Mouse (Mus musculus): ENCODE results near the gene Clasp2. TPM values are rescaled to one million over a fixed set of nuclear protein-coding genes. Genes with fewer than 3 reads are reported as not detected.
"Not testable (repeated sequence)": the region's sequence is repeated elsewhere in the genome, so short reads cannot be mapped to it uniquely, and the experiment has no call there.

Clasp2 gene
- total RNA-seq, 2 experiments from 2014 or later, result 52.3 to 58.3 TPM

DNA sequence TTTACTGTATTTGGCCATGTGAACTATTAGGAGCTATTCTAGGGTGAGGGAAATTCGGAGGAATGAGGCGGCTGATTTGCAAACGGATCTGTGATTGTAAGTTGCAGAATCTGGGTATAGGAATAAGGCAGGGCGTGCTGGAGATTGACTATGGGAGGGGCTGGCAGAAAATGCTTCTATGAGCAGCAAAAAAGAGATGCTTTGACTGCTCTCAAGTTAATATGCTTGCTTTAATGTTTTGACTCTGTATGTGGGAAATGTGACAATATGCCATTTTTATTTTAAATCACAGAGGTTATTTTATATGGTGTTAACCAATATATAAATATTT, 71.4 kb downstream of the Clasp2 start:
- DNase-seq (ENCODE audit: low spot score in 2 of 2), result no peak

DNA sequence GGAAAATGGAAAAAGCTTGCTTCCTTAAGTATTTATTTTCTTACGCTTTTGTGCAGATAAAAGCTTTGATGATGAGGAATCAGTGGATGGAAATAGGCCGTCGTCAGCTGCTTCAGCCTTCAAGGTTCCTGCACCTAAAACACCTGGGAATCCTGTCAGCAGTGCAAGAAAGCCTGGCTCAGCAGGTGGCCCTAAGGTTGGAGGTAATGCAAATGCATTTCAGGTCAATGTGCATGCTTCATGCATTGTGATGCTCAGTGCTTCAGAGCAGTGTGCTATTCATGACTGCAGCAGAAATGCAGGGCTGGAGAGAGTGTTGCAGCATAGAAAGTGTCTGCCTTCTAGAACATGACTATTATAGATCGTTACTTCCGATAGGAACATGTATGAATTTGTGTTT, 71.8 kb downstream of the Clasp2 start:
- no peak for DNase-seq (ENCODE audit: low spot score in 2 of 2)

DNA sequence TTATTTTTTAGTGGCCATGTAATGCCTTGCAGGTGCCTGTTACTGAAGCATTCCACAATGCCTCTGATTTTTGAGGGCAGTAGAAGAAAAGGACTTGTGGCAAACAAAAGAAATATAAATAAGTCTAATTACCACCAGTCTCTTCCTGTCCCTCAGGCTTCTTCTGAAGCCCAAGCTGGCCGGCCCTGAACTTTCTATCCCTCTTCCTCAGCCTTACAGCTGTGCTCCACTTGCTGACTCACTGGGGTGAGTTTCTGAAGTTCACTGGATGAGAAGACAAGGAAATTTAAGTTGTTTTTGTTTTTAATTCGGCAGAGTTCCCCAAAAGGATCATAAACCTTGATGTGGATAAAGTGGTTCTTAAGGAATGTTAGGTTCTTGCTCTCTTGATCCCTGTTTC, 74.6 kb downstream of the Clasp2 start:
- DNase-seq (ENCODE audit: low spot score in 2 of 2), result no peak

DNA sequence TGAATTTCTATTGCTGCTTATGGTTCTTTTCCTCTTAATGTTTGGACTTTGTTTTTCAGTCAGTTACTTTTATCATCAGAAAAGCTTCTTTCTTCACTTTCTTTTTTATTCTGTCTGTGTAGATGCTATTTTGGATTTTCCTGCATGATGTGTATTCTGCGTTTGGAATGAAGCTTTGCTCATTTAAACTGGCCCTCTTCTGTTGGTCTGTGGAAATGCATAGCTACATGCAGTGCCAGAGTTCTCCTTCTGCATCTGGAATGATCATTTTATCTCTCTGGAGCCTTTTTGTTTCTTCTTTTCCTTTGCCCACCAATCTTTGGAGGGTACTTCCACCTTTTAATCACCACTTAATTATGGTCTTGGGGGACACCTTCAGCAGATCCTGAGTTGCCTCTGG, 80.9 kb downstream of the Clasp2 start:
- DNase-seq (ENCODE audit: low spot score in 2 of 2), result no peak

DNA sequence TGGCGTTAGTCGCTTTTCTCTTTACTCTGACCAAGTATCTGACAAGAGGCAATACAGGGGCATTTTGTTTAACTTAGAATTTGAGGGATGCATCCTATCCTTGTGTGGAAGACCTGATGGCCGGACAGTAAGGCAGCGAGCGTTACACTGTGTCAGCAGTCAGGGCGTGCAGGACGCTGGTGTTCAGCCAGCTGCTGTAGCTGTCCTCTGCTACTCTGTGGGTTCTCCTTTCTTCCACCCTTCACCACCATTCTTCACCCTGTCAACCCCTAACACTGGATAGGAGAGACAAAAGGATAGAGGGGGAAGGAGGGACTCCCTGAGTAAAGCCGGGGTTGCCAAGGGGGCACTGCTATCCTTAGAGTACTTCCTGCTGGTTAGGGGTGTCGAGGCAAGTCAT, 87.4 kb downstream of the Clasp2 start:
- DNase-seq (ENCODE audit: low spot score in 2 of 2), result no peak

DNA sequence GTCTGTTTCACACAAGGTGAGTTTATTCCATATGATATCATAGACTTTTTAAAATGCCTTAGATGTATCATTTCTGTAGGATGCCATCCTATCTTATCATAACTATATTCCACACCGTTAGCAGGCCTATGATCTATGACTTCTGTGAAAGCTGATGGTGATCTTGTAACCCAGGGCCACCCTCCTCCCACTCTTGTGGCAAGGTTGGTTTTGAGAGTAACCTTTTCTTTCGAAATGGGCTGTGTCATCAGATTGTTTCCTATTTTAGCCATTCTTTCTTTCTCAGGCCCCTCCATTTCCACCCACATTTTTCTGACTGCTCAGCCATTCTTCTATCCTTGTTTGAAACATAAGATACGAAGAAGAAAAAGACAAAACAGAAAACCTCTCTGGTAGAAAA, 88.9 kb downstream of the Clasp2 start:
- no peak for DNase-seq (ENCODE audit: low spot score in 2 of 2)

DNA sequence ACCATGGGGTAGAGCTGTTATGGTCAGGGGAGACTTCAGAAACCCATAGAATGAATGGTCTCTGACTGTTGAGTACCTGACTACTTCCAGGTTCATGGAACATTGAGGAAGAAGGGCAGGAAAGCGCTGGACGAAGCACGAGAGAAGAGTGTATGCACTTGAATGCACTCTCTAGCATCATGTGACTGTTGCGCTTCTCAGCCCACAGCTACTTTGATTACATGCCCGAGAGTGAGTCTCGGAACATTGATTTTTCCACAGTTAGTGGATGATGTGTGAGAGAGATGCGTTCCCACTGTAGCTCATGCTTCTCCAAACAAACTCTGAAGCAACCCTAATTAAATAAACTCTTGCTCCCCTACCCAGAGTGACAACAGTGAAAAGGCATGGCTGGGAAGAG, 92.2 kb downstream of the Clasp2 start:
- DNase-seq (ENCODE audit: low spot score in 2 of 2), result no peak

DNA sequence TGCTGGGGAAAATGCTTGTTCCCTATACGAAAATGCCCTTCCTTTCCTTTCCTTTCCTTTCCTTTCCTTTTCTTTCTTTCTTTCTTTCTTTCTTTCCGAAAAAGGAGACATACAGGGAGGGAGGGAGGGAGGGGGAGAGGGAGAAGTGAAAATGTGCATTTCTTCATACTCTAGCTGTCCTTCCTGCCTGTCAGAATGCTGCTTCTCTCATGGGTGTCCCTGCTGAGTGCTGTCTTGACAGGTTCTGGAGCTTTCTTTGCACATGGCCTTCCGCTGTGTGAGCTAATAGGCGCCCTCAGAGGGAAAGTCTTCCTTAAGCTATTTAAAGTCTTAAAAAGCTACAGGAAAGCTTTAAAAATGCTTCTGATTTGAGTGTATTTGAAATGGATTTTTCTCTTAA, 95.7 kb downstream of the Clasp2 start:
- no peak for DNase-seq (ENCODE audit: low spot score in 2 of 2)

DNA sequence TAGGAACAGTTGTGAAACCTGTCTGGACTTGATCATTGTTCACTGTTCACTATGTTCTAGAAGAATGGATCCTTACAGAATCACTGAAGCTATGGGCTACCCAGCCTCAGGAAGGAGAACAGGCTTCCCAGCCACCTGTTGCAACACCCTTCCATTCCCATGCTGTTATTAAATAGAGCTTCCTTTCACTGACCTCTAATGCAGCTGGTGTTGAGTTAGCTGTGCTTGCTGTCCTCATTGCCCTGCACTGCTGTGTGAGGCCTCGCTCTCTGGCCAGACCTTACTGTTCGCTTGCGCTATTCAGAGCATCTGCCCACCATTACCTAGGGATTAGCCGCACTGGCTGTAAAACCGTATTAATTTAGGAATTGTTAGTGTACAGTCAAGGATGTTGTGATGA, 96.2 kb downstream of the Clasp2 start:
- no peak for DNase-seq (ENCODE audit: low spot score in 2 of 2)

DNA sequence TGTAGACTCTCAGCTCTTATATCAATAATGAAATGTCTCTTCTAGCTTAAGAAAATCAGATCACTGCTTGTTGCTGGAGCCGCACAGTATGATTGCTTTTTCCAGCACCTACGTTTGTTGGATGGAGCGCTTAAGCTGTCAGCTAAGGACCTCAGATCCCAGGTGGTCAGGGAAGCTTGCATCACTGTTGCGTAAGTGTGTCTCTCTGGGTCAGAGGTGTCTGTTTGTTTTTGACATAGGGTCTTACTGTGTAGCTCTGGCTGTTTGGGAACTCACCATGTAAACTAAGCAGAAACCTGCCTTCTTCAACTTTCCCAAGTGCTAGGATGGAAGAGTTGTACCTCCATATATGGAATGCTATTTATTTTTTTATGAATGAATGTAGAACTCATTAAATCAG, 102.8 kb downstream of the Clasp2 start:
- no peak for DNase-seq (ENCODE audit: low spot score in 2 of 2)

DNA sequence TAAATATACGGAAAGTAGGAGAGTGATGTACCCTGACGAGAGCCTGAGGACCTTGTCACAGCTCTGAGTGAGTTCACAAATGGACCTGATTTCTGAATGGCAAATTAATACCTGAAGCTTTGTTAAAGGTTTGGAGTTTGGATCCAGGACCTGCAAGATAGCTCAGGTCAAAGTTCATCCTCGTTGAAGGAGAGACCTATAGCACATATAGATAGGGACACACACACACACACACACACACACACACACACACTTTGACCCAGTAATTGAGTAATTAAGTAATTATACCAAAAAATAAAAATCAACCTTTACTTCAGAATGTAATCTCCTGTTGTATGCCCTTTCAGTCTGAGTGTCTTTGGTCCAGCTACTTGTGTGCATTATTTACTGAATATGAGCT, 114.2 kb downstream of the Clasp2 start:
- no peak for DNase-seq (ENCODE audit: low spot score in 2 of 2)

DNA sequence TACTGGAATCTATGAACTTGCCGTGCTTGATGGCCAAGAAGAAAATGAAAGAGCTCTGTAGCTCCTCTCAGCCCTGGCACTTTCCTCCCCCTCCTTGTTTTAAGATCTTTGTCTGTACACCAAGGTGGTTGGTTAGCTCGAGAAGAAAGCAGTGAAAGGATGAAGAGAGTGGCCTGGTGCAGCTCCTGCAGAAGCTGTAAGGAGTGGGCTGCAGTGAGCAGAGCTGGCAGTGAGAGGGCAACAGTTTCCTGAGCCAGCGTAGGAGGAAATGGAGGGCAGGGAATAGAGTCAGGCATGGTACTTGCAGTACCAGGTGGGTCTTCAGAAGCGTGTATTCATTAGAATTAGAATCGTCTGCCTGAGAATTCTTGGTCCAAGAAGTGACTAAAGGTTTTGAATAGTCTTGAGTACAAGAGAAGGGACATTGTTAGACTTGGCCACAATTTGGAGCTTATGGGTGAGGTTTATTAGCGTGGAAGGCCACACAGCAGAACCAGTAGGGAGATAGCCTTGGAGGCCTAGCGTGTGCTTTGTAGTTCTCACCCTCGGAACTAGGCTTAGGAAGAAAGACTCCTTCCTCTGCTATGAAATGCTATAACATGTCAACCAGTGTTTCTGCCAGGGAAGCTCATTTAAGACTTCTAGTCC, 116.1 kb downstream of the Clasp2 start:
- no peak for DNase-seq (ENCODE audit: low spot score in 2 of 2)

DNA sequence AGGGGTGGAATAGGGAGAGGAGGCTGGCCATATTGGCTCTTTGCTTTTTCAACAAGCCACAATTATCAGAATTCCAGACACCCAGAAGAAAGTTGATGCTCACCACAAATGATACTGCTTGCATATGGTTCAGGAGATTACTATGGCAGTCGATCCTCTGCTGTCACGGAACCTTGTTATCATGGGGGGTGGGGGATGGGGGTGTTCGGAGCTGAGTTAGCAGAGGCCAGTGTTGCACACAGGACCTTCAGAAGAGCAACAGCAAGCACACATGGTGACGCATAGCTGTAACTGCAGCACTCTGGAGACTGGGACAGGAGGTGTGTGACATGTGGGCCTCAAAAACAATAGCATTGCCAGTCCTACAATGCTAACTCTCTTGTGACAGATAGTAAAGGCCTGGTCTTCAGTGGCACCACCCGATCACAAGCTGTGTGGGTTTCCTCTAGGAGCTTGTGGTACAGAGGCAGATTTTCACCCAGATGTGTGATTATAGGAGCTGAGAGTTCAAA, 116.7 kb downstream of the Clasp2 start:
- no peak for DNase-seq (ENCODE audit: low spot score in 2 of 2)

DNA sequence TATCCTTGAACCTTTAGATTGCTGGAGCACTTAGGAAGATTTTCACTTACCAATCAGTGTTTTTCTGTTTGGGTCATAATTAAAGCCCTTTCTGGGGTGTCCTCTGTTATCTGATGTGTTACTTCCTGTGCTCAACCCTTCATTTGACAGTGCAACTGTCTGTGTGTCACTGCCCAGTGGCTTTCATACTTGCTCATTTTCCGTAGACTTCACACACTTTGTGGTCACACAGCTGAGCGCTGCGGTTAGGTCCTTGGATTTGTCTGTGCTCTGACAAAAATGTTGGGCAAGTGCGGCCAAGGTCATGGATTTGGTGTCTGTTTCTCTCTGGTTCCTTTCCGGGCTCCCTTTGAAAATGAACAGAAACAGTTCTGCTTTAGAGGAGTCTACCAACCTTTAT, 118.1 kb downstream of the Clasp2 start:
- no peak for DNase-seq (ENCODE audit: low spot score in 2 of 2)

DNA sequence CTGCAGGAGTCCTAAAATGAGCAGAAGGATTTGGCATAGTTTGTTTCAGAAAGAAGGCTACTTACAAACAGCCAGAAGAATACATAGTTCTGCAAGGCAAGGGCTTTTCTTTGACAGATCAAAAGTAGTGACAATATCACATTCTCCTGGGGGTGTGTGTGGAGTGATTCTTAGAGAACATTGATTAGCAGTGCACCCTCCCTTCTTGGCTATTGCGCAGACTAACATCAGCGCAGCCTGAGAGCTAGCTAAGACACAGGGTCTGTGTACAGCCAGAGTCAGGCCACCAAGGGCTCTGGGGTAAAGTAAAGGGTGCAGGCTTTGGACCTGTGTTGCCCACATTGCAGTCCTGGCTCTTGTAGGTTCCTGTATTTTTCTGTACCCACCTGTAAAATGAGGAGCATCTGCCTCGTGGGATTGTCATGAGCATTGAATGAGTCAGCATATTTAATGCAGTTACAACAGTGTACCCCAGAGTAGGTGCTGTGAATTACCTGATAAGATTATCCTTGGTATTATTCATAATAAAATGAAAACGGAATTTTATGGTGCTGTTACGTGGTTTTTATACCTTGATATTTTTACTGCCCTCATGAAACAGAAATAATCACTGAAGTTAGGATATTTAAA, 122.2 kb downstream of the Clasp2 start:
- DNase-seq (ENCODE audit: low spot score in 2 of 2), result no peak

DNA sequence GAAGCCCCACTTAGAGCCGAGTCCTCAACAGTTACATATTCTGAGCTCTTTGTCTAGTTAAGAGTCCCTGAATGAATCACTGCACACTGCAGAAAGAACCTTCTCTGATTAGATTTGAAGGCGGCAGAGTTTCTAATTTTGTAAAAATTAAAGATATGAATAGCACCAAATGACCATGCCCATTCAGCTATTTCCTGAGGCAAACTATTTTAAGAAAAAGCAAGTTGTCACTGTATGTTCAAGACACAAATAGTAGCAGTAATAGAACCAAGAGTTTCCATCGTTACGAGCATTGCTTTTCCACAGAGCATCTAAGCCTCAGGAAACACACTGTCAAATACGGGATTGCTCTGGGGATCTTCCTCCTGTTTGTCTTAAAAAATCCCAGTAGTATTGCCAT, 126.7 kb downstream of the Clasp2 start:
- DNase-seq (ENCODE audit: low spot score in 2 of 2), result no peak

DNA sequence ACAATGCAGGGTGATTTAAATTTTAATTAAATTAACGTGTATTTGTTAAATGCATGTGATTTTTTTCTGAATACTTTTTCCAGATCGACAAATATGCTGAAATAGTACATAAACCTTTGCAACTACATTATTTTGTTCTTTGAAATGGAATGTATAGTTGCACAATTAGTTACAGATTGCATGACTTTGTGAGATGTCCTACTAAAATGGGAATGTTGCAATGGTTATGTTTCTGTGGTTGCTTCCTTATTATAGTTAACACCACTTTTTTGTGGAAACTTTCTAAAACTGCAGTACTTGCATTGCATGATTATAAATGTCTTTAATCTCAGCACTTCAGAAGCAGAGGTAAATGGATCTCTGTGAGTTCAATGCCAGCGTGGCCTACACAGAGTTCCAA, 153.6 kb downstream of the Clasp2 start:
- DNase-seq (ENCODE audit: low spot score in 2 of 2), result no peak

DNA sequence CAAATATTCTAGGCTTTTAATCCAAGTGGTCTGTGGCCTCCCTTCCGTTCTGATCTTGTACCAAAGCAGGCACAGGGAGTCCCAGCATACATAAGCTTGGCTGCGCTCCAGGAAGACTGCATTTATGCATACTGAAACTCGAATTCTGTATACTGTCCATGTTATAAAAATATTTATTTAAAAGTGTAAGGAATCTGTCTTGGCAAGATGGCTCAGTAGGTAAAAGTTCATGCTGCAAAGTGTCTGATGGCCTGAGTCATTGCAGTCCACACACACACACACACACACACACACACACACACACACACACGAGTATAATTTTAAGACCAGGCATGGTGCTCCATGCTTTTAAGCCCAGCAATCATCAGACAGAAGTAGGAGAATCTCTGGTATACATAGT, 161.9 kb downstream of the Clasp2 start:
- no peak for DNase-seq (ENCODE audit: low spot score in 2 of 2)

DNA sequence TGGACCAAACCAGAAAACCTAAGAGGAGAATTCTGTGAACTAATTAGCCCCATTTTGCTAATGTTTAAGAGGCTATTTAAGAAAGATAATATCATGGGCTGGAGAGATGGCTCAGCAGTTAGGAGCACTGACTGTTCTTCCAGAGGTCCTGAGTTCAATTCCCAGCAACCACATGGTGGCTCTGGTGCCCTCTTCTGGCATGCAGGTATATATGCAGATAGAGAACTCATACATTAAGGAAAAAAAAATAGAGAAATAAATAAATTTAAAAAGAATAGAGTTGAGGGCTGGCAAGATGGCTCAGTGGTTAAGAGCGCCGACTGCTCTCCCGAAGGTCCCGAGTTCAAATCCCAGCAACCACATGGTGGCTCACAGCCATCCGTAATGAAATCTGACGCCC, 163.0 kb downstream of the Clasp2 start:
- DNase-seq (ENCODE audit: low spot score in 2 of 2), result not testable (repeated sequence)

DNA sequence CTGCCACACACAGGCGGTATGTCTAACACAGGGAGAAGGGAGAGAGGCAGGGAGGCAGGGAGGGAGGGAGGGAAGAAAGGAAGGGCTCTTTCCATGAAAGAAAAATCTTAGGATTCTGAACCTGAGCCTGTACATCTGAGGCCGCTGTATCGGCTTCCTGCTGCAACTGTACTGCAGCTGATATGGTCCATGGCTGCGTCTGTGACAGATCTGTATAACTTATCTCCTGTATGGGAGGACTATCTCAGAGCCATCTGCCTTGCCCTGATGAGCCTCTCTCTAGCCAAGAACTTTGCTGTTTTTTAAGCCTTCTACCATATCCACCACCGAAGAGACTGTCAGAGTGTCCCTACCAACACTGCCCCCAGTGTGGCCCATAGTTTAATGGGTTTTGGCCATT, 174.5 kb downstream of the Clasp2 start:
- no peak for DNase-seq (ENCODE audit: low spot score in 2 of 2)

DNA sequence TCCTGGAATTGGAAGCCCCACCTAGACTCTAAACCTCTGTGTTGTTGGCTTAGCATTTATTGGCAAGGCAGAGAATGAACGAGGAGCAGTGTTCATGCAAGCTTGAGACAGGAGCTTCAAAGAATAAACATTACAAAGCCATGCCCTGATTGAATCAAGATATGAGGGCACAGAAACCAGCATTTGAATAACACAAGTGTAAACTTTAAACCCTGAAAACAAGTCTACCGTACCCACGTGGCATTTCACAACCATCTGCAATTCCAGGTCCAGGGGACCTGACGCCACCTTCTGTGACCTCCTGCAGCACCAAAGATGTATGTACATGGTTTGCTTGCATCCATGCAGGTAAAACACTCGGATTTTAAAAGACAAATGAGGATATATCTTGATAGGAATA, 181.4 kb downstream of the Clasp2 start:
- no peak for DNase-seq (ENCODE audit: low spot score in 2 of 2)

DNA sequence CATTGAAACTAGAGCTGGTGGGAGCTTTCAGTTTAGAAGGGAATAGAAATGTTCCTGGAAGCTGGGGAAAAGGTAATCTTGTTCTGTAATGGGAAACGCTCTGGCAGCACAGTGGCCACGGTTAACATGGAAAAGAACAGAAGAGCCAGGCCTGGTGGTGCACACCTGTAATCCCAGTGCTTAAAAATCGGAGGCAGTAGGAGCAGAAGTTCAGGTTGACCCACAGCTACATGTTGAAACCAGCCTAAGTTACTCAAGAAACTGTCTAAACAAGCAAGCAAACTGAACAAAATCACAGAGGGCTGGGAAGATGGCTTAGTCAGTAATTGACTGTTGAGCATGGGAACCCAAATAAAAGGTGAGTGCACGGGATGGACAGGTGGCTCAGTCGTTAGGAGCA, 183.6 kb downstream of the Clasp2 start:
- no peak for DNase-seq (ENCODE audit: low spot score in 2 of 2)

DNA sequence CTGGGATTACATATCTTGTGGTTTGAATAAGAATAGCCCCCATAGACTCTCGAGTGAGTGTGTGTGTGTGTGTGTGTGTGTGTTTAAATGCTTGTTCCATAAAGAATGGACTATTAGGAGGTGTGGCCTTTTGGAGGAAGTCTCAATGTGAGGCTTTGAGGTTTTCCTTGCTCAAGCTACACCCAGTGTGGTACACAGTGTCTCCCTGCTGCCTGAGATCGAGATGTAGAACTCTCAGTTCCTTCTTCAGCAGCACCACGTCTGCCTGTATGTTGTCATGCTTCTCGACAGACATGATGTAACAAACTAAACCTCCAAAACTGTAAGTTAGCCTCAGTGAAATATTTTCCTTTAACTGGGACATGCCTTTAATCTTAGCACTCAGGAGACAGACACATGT, 187.3 kb downstream of the Clasp2 start:
- no peak for DNase-seq (ENCODE audit: low spot score in 2 of 2)

Measured in gastrocnemius, postnatal 4 days (tissue).